10 mouse cellular contexts compared by ENCODE assay signal in genomic region chr7:61939971-61940705, GRCm38 (mm10).
A peak's percentile ranks its signal among the peaks of the same experiment; 100 is the strongest.
DNase-seq lines count a peak whose midpoint lies in the region; ATAC-seq lines count a peak whose summit lies in the region.
"Had no signal": no experiment of that assay in that cellular context is flagged by ENCODE, and none has a peak within 500 bp of the region (broad histone marks: within the 10 kb centered on the region; RNA-seq: fewer than 3 reads in every experiment).

No protein-coding gene starts in this region.

- 0 out of 2 replicates have a peak, but pooled peaks cover 3% of the 10 kb centered on the region for H3K9me3 ChIP-seq in kidney, embryonic 14.5 days (ENCODE audit: control insufficient read depth, low read length)
- H3K9me3 ChIP-seq in forebrain, embryonic 10.5 days = peaks cover 24% of the 10 kb centered on the region
- H3K9me3 ChIP-seq: heart, embryonic 15.5 days had no signal

- peak; percentile 81 for ATAC-seq in kidney, embryonic 14.5 days (ENCODE audit: low FRiP score, low TSS enrichment)

- H3K27ac ChIP-seq in kidney, embryonic 14.5 days (ENCODE audit: low read depth, low read length) = no peak overlapping the region
- peak overlapping the region; percentile 81 for H3K27ac ChIP-seq in forebrain, embryonic 10.5 days
- H3K27ac ChIP-seq: heart, embryonic 15.5 days had no signal

- no peak overlapping the region for H3K9ac ChIP-seq in kidney, embryonic 14.5 days (ENCODE audit: low read depth, low read length)
- H3K9ac ChIP-seq: heart, embryonic 15.5 days had no signal

- no peaks in the 10 kb centered on the region for H3K27me3 ChIP-seq in kidney, embryonic 14.5 days (ENCODE audit: control insufficient read depth, insufficient read depth, low read length)
- no peaks in the 10 kb centered on the region for H3K27me3 ChIP-seq in forebrain, embryonic 10.5 days (ENCODE audit: poor library complexity, severe bottlenecking)
- H3K27me3 ChIP-seq: CH12.LX; heart, embryonic 15.5 days had no signal

- WGBS in kidney, embryonic 14.5 days = 58% methylated on average over 6 of the region's 6 CpGs
- 58% methylated on average over 6 of the region's 6 CpGs for WGBS in forebrain, embryonic 10.5 days

- DNase-seq in kidney, adult 18-20 months = no peak
- DNase-seq in forebrain, embryonic 10.5 days (ENCODE audit: extremely low spot score, low spot score) = peak; percentile 17
- peak; percentile 6 for DNase-seq in kidney, postnatal 10 days
- peak; percentile 30 for DNase-seq in lung, postnatal 10 days
- DNase-seq in right cerebral cortex, postnatal 25 days = peak; percentile 74
- DNase-seq in spleen, adult 18-20 months = no peak
- no peak for DNase-seq in urinary bladder, postnatal 10 days (ENCODE audit: low spot score)

- no peak overlapping the region for H3K4me2 ChIP-seq in kidney, embryonic 14.5 days (replicated peaks; ENCODE audit: low read depth, low read length)
- H3K4me2 ChIP-seq: heart, embryonic 15.5 days had no signal

- H3K36me3 ChIP-seq in kidney, embryonic 14.5 days (ENCODE audit: control insufficient read depth, insufficient read depth, low read length) = no peaks in the 10 kb centered on the region
- H3K36me3 ChIP-seq in forebrain, embryonic 10.5 days (replicated peaks) = no peaks in the 10 kb centered on the region
- H3K36me3 ChIP-seq: heart, embryonic 15.5 days had no signal

- no peaks in the 10 kb centered on the region for H3K4me1 ChIP-seq in kidney, embryonic 14.5 days (ENCODE audit: control insufficient read depth, insufficient read depth, low read length)
- H3K4me1 ChIP-seq in forebrain, embryonic 10.5 days = peaks cover 3% of the 10 kb centered on the region; the same call in 1 of the 2 replicates
- H3K4me1 ChIP-seq: heart, embryonic 15.5 days had no signal

- no peak overlapping the region for H3K4me3 ChIP-seq in kidney, embryonic 14.5 days (ENCODE audit: low read length)
- no peak overlapping the region for H3K4me3 ChIP-seq in forebrain, embryonic 10.5 days
- H3K4me3 ChIP-seq: heart, embryonic 15.5 days had no signal

Comparison
In these comparisons a context has a peak if more than half of its experiments do, and no peak if none do; other contexts are left out.
1. DNase-seq: peak in forebrain, embryonic 10.5 days (single experiment), kidney, postnatal 10 days (single experiment), lung, postnatal 10 days (single experiment) and right cerebral cortex, postnatal 25 days (single experiment); none in kidney, adult 18-20 months (single experiment), spleen, adult 18-20 months (0 of 2) and urinary bladder, postnatal 10 days (single experiment).